Mouse (Mus musculus): ENCODE measurements at regions not wholly inside any gene's neighbourhood (a gene's known extent, or its start where the extent isn't known, plus 50 kb on each side); places are given as distances from the start of the nearest gene placed in this dataset.

- TF ChIP-seq CTCF (IDR thresholded peaks at IDR 0.05; ENCODE audit: low read depth) (no peak), EP300 (IDR thresholded peaks at IDR 0.05; ENCODE audit: low read depth) (no peak)
- no peak overlapping the region for H3K27ac ChIP-seq
- H3K9me3 ChIP-seq (ENCODE audit: control insufficient read depth, low read length), result no peaks in the 10 kb centered on the region
- no peaks in the 10 kb centered on the region for H3K36me3 ChIP-seq (replicated peaks; ENCODE audit: control insufficient read depth, insufficient read depth, low read depth)
- no peak overlapping the region for H3K4me2 ChIP-seq (ENCODE audit: low read depth)
- no peaks in the 10 kb centered on the region for H3K4me1 ChIP-seq (replicated peaks; ENCODE audit: control insufficient read depth in 2 of 2, insufficient read depth in 2 of 2, low read length in 1 of 2)
- H3K4me3 ChIP-seq (ENCODE audit: insufficient read depth in 1 of 2, low read depth in 2 of 2, low read length in 2 of 2), result no peak overlapping the region
- no peak overlapping the region for H3K9ac ChIP-seq (replicated peaks)
- ATAC-seq (ENCODE audit: insufficient read depth) (no peak), DNase-seq (ENCODE audit: low read depth in 3 of 3, low spot score in 3 of 3) (no peak)
- WGBS (ENCODE audit: insufficient replicate concordance), result 27% methylated on average over 3 of the region's 3 CpGs
- no peaks in the 10 kb centered on the region for H3K27me3 ChIP-seq (ENCODE audit: control insufficient read depth, insufficient read depth, low read length)
Measured at GRCm38 (mm10) chr8:9011785-9012510, 321.6 kb upstream of the Arglu1 start.

GRCm38 (mm10) chr8:9008006-9008780 is 317.9 kb upstream of the Arglu1 start:
- 44% methylated on average over 11 of the region's 11 CpGs for WGBS (ENCODE audit: insufficient replicate concordance)
- no peak for ATAC-seq (ENCODE audit: insufficient read depth)
- TF ChIP-seq CTCF (IDR thresholded peaks at IDR 0.05; ENCODE audit: low read depth), result no peak
- no peak for TF ChIP-seq EP300 (IDR thresholded peaks at IDR 0.05; ENCODE audit: low read depth)
- no peak overlapping the region for H3K4me2 ChIP-seq (ENCODE audit: low read depth)
- H3K4me3 ChIP-seq (ENCODE audit: insufficient read depth in 1 of 2, low read depth in 2 of 2, low read length in 2 of 2), result no peak overlapping the region
- H3K4me1 ChIP-seq (replicated peaks; ENCODE audit: control insufficient read depth in 2 of 2, insufficient read depth in 2 of 2, low read length in 1 of 2), result no peaks in the 10 kb centered on the region
- no peak overlapping the region for H3K9ac ChIP-seq (replicated peaks)
- H3K27me3 ChIP-seq (ENCODE audit: control insufficient read depth, insufficient read depth, low read length), result no peaks in the 10 kb centered on the region
- no peaks in the 10 kb centered on the region for H3K9me3 ChIP-seq (ENCODE audit: control insufficient read depth, low read length)
- DNase-seq (ENCODE audit: low read depth in 3 of 3, low spot score in 3 of 3), result no peak
- H3K27ac ChIP-seq, result no peak overlapping the region
- H3K36me3 ChIP-seq (replicated peaks; ENCODE audit: control insufficient read depth, insufficient read depth, low read depth), result no peaks in the 10 kb centered on the region

DNA sequence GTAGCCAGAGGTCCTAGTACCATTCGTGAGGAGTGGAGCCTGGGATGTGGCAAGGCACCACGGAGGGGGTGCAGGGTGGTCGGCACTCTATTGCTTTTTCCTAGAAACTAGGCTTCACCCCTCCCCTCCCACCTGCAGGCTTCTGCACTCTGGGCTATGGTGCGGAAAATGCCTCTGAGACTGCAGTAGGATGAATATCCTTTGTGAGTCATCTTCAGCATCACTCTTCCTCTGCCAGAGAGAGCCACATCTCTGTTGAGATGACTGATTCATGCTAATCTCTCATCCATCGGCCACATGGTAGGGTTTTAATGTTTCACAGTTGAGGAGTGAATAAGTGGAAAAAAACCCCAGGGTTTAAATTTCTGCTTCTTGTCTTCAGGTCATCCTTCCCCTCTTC is 309.6 kb upstream of the Arglu1 start:
- Histone ChIP-seq H3K4me2 (ENCODE audit: low read depth) (no peak overlapping the region), H3K4me3 (ENCODE audit: insufficient read depth in 1 of 2, low read depth in 2 of 2, low read length in 2 of 2) (no peak overlapping the region), H3K9me3 (ENCODE audit: control insufficient read depth, low read length) (no peaks in the 10 kb centered on the region), H3K27ac (no peak overlapping the region), H3K4me1 (replicated peaks; ENCODE audit: control insufficient read depth in 2 of 2, insufficient read depth in 2 of 2, low read length in 1 of 2) (no peaks in the 10 kb centered on the region), H3K9ac (replicated peaks) (no peak overlapping the region), H3K36me3 (replicated peaks; ENCODE audit: control insufficient read depth, insufficient read depth, low read depth) (no peaks in the 10 kb centered on the region), H3K27me3 (ENCODE audit: control insufficient read depth, insufficient read depth, low read length) (no peaks in the 10 kb centered on the region)
- 70% methylated on average over 5 of the region's 5 CpGs for WGBS (ENCODE audit: insufficient replicate concordance)
- DNase-seq (ENCODE audit: low read depth in 3 of 3, low spot score in 3 of 3), result no peak
- no peak for ATAC-seq (ENCODE audit: insufficient read depth)
- TF ChIP-seq EP300 (IDR thresholded peaks at IDR 0.05; ENCODE audit: low read depth) (no peak), CTCF (IDR thresholded peaks at IDR 0.05; ENCODE audit: low read depth) (no peak)

GRCm38 (mm10) chr8:8997621-8998020 is 307.3 kb upstream of the Arglu1 start:
- H3K27ac ChIP-seq, result no peak overlapping the region
- no peak overlapping the region for H3K4me3 ChIP-seq (ENCODE audit: insufficient read depth in 1 of 2, low read depth in 2 of 2, low read length in 2 of 2)
- no peak overlapping the region for H3K4me2 ChIP-seq (ENCODE audit: low read depth)
- no peaks in the 10 kb centered on the region for H3K4me1 ChIP-seq (replicated peaks; ENCODE audit: control insufficient read depth in 2 of 2, insufficient read depth in 2 of 2, low read length in 1 of 2)
- ATAC-seq (ENCODE audit: insufficient read depth) (no peak), DNase-seq (ENCODE audit: low read depth in 3 of 3, low spot score in 3 of 3) (no peak)
- no peak for TF ChIP-seq CTCF (IDR thresholded peaks at IDR 0.05; ENCODE audit: low read depth)
- peaks cover 2% of the 10 kb centered on the region for H3K27me3 ChIP-seq (ENCODE audit: control insufficient read depth, insufficient read depth, low read length)
- H3K9ac ChIP-seq (replicated peaks), result no peak overlapping the region
- H3K36me3 ChIP-seq (replicated peaks; ENCODE audit: control insufficient read depth, insufficient read depth, low read depth), result no peaks in the 10 kb centered on the region
- WGBS (ENCODE audit: insufficient replicate concordance), result 36% methylated on average over 7 of the region's 7 CpGs
- H3K9me3 ChIP-seq (ENCODE audit: control insufficient read depth, low read length), result no peaks in the 10 kb centered on the region

DNA sequence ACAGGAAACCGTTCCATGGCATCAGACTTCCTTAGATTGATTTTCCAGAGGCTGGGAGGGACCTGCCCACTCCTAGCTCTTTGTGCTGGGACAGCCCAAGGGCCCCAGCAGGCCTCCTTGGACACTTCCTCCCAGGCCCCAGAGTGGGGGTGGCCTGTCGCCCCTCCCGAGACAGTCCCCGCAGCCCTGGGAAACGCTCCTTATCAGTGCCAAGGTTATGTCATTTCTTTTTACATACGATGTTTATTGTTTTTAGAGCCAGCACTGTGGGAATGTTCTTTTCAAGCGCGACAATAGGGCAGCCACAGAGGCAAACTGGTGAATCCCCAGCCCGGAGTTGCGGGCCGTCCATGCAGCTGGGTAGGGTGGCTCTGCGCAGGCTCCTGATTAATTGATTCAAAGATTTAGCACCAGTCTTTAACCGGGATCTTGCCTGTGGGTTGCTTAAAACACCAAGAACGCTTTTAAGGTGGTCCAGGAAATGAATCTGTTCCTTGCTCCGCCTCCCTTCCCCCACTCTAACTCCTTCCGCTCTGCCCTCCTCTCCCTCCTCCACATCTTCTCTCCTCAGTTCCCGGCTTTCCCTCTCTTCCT is 304.4 kb upstream of the Arglu1 start:
- WGBS (ENCODE audit: insufficient replicate concordance), result 7% methylated on average over 17 of the region's 17 CpGs
- Histone ChIP-seq H3K27ac (no peak overlapping the region), H3K9ac (replicated peaks) (no peak overlapping the region), H3K4me1 (replicated peaks; ENCODE audit: control insufficient read depth in 2 of 2, insufficient read depth in 2 of 2, low read length in 1 of 2) (0 out of 4 replicates have a peak, but pooled peaks cover 0 to 2% of the 10 kb centered on the region in 2 experiments), H3K4me2 (ENCODE audit: low read depth) (peak overlapping the region; percentile 23; the same call in 1 of the 2 replicates), H3K27me3 (ENCODE audit: control insufficient read depth, insufficient read depth, low read length) (peaks cover 2% of the 10 kb centered on the region), H3K9me3 (ENCODE audit: control insufficient read depth, low read length) (no peaks in the 10 kb centered on the region), H3K4me3 (ENCODE audit: insufficient read depth in 1 of 2, low read depth in 2 of 2, low read length in 2 of 2) (no peak overlapping the region), H3K36me3 (replicated peaks; ENCODE audit: control insufficient read depth, insufficient read depth, low read depth) (no peaks in the 10 kb centered on the region)
- DNase-seq (ENCODE audit: low read depth in 3 of 3, low spot score in 3 of 3) (no peak), ATAC-seq (ENCODE audit: insufficient read depth) (peak; percentile 69)
- no peak for TF ChIP-seq CTCF (IDR thresholded peaks at IDR 0.05; ENCODE audit: low read depth)
- no peak for TF ChIP-seq EP300 (IDR thresholded peaks at IDR 0.05; ENCODE audit: low read depth)
